8 mouse cellular contexts compared by ENCODE assay signal in genomic region chr5:26903786-26904185, GRCm38 (mm10).
DNase-seq lines count a peak whose midpoint lies in the region; ATAC-seq lines count a peak whose summit lies in the region.

No protein-coding gene starts in this region.

- peak overlapping the region; percentile 36; the same call in 1 of the 2 replicates for H3K4me3 ChIP-seq in heart, embryonic 15.5 days
- H3K4me3 ChIP-seq in forebrain, embryonic 14.5 days (ENCODE audit: low read depth, low read length): peak overlapping the region; percentile 38
- H3K4me3 ChIP-seq in neural tube, embryonic 12.5 days: peak overlapping the region; percentile 39; the same call in 1 of the 2 replicates

- H3K27ac ChIP-seq in heart, embryonic 15.5 days: no peak overlapping the region
- H3K27ac ChIP-seq in forebrain, embryonic 14.5 days (ENCODE audit: low read depth, low read length): 0 out of 2 replicates have a peak overlapping the region, but pooled peaks have one; percentile 48
- no peak overlapping the region for H3K27ac ChIP-seq in neural tube, embryonic 12.5 days

- H3K9me3 ChIP-seq in heart, embryonic 15.5 days (replicated peaks): no peaks in the 10 kb centered on the region
- no peaks in the 10 kb centered on the region for H3K9me3 ChIP-seq in forebrain, embryonic 14.5 days (replicated peaks; ENCODE audit: control insufficient read depth, low read length)
- H3K9me3 ChIP-seq in neural tube, embryonic 12.5 days: no peaks in the 10 kb centered on the region

- intact Hi-C loops in heart, postnatal 14 days (cut with DNase I): no loop called here

- DNase-seq in heart, postnatal 14 days: no peak
- DNase-seq in cerebellum, adult 11-12 months: peak; percentile 71
- DNase-seq in forebrain, embryonic 14.5 days (ENCODE audit: low spot score): peak; percentile 54
- DNase-seq in layer of hippocampus, postnatal 10 days (ENCODE audit: low spot score in 2 of 2): peak; percentile 41 to 67
- no peak for DNase-seq in urinary bladder, postnatal 36 days (ENCODE audit: low spot score in 2 of 2)
- DNase-seq in gastrocnemius, postnatal 25 days: no peak

- WGBS in heart, embryonic 15.5 days: 6% methylated on average over 9 of the region's 9 CpGs
- WGBS in forebrain, embryonic 14.5 days: 1% methylated on average over 9 of the region's 9 CpGs
- 4% methylated on average over 9 of the region's 9 CpGs for WGBS in neural tube, embryonic 12.5 days

- no peak for ATAC-seq in heart, embryonic 15.5 days (replicated peaks; ENCODE audit: insufficient number of reproducible peaks, insufficient read depth, low FRiP score, low read depth)
- peak; percentile 44; the same call in 1 of the 2 replicates for ATAC-seq in forebrain, embryonic 14.5 days
- peak; percentile 52 for ATAC-seq in neural tube, embryonic 12.5 days (ENCODE audit: low FRiP score, low read depth)

- peaks cover 13% of the 10 kb centered on the region for H3K4me1 ChIP-seq in heart, embryonic 15.5 days (replicated peaks)
- H3K4me1 ChIP-seq in forebrain, embryonic 14.5 days (ENCODE audit: control insufficient read depth, insufficient read depth, low read length): peaks cover 6% of the 10 kb centered on the region
- 0 out of 2 replicates have a peak, but pooled peaks cover 6% of the 10 kb centered on the region for H3K4me1 ChIP-seq in neural tube, embryonic 12.5 days

- H3K4me2 ChIP-seq in heart, embryonic 15.5 days: peak overlapping the region; percentile 68
- peak overlapping the region; percentile 67 for H3K4me2 ChIP-seq in forebrain, embryonic 14.5 days (ENCODE audit: low read length)
- peak overlapping the region; percentile 83 for H3K4me2 ChIP-seq in neural tube, embryonic 12.5 days (replicated peaks)

- H3K9ac ChIP-seq in heart, embryonic 15.5 days: no peak overlapping the region
- peak overlapping the region; percentile 63; the same call in 1 of the 2 replicates for H3K9ac ChIP-seq in forebrain, embryonic 14.5 days (ENCODE audit: low read length)
- no peak overlapping the region for H3K9ac ChIP-seq in neural tube, embryonic 12.5 days

- peaks cover 27% of the 10 kb centered on the region for H3K27me3 ChIP-seq in heart, embryonic 15.5 days
- H3K27me3 ChIP-seq in forebrain, embryonic 14.5 days (replicated peaks; ENCODE audit: control insufficient read depth, insufficient read depth, low read length): no peaks in the 10 kb centered on the region
- H3K27me3 ChIP-seq in neural tube, embryonic 12.5 days (replicated peaks): no peaks in the 10 kb centered on the region

- no peaks in the 10 kb centered on the region for H3K36me3 ChIP-seq in heart, embryonic 15.5 days
- no peaks in the 10 kb centered on the region for H3K36me3 ChIP-seq in forebrain, embryonic 14.5 days (ENCODE audit: control insufficient read depth, insufficient read depth, low read length)
- H3K36me3 ChIP-seq in neural tube, embryonic 12.5 days: no peaks in the 10 kb centered on the region

Comparison
In these comparisons a context has a peak if more than half of its experiments do, and no peak if none do; other contexts are left out.
1. DNase-seq: peak in cerebellum, adult 11-12 months (single experiment), forebrain, embryonic 14.5 days (single experiment) and layer of hippocampus, postnatal 10 days (2 of 2); none in heart, postnatal 14 days (0 of 2), urinary bladder, postnatal 36 days (0 of 2) and gastrocnemius, postnatal 25 days (single experiment).
2. Peak in every context shown above with its lines, with median percentiles within 50 percentile points of each other: H3K4me2 ChIP-seq and H3K4me3 ChIP-seq.